Mouse (Mus musculus): ENCODE data around the gene Hoxa10. TPM values are rescaled to one million over a fixed set of nuclear protein-coding genes. Genes with fewer than 3 reads are reported as not detected.

Hoxa10 gene
- polyA plus RNA-seq (2015; fragmentation: Nextera tagmentation; extraction: Ambion mirVana) = 0.10 and 0.11 TPM in 2 replicates

GRCm38 (mm10) chr6:52240389-52241000 lies at the start of gene Hoxa10:
Gene Hoxa10 (minus strand): TSS chr6:52240854.

DNA sequence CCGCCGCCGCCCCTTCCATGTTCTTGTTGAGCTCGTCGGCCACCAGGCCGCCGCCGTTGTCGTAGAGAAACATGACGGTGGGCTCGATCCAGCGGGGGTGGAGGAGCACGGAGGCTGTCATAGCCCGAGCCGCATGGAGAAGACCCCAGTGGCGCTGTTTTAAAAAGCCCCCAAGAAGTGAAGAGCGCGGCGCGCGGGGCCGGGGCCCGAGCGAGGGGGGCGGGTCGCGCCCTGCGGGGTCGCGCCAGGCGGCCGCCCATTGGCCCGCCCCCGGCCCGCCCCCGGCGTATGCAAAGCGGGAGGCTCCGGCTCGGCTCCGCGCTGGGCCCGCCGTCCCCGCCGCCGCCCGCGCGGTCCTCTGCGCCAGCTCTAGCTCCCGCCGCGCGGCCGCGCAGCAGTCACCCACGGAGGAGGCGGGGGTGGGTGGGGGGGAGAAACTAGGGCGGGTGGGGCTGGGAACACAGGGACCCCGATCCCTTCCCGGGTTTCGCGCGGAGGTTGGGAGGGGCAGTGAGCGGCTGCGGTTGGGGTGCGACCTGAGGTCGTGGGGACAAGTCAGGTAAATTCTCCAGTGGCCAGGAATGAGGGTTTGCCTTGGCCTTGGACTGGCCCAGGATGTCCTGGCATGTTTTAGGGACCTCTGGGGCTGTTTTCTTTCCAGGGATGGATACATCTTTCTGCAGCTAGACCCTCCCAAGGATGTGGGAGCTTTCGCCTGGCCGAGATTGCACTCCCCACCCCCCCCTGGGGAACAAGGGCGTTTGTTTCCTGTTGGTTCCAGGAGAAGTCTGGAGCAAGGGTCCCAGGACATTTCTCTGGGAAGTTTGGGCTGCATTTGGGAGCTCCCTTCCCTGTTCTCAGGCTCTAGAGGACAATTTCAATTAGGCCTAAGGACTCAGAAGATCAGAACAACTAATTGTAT lies 20.3 kb upstream of the Hoxa10 start, which contains the start of gene Hoxa13:
Gene Hoxa13 (minus strand): TSS at position 227 of the 922 bp plus-strand sequence.

GRCm38 (mm10) chr6:52245757-52246142 lies 5.1 kb upstream of the Hoxa10 start, which contains the start of gene Hoxa11:
Gene Hoxa11 (minus strand): TSS chr6:52245810.

GRCm38 (mm10) chr6:52230516-52231165 lies 10.0 kb downstream of the Hoxa10 start, which contains the start of gene Hoxa9:
Gene Hoxa9 (minus strand): TSS chr6:52231089.

DNA sequence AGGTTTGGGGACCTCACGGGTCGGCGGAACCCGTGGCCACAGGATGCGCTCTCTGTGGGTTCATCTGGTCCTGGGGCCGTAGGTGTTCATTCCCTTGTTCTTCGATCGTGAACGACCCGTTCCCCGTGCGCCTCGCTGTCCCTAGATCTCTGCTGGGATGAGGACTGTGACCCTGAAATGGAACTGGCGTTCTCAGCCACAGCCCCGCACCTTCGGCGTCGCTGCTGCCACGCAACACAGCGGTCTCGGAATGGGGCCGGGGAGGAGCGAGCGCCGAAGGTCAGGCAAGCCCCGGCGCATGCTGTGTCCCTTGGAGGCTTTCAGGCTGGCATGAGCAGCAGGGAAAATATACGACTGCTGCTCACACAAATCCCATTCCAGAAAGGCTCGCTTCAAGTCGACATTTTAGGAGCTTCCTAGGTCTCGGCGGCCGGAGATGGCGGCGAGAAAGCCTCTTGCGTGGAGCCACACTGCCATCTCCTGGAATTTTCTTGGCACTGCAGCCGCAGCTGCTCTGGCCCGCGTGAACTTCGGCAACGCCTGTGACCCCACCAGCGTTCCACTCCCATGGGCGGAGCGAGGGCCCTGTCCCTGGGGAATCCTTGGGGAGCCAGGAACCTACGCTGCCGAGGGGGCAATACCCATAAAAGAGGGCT lies 19.2 kb downstream of the Hoxa10 start, which contains the start of gene Hoxa7:
Gene Hoxa7 (minus strand): TSS at position 518 of the 656 bp plus-strand sequence.

DNA sequence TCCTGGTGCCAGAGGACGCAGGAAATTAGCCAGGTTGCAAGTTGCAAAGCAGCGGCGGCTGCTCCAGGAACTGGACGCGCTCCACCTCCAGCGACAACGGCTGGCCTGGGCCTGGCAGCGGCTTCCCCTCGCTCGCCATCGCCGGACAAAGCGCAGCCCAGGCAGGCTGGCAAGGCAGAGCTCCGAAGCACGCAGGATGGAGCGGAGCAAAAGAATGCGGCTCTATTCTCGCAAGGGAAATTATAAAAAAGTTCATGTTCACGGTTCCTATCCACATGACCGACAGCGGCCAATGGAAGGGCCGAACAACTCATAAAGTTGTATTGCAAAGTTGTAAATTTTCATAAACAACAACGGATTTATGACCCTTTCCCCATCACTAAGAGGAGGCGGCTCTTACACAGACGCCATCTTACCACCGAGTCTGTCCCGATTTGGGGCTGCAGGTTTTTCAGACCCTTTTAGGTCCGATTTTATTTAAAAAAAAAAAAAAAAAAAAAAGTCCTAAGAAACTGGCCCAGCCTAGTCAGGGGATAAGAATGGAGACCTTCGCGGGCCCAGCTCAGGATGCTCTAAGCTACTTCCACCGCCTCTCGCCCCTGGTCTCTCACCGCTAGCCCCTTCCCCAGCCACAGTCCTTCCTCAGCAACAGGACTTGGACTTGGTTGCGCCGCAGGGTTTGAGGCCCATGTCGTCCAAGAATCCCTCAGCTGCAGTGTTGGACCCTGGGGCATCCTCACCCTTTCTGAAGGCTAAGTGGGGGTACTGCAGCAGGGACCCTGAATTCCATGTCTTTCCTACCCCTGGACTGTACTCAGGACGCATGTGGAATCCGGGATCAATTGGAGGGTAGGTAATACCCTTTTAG lies 27.3 kb downstream of the Hoxa10 start, which contains the start of the genes Hoxa3 and Gm28308:
Gene Hoxa3 (minus strand): TSS at position 218 of the 868 bp plus-strand sequence.
Gene Gm28308 (minus strand): TSS at position 221 of the 868 bp plus-strand sequence.

DNA sequence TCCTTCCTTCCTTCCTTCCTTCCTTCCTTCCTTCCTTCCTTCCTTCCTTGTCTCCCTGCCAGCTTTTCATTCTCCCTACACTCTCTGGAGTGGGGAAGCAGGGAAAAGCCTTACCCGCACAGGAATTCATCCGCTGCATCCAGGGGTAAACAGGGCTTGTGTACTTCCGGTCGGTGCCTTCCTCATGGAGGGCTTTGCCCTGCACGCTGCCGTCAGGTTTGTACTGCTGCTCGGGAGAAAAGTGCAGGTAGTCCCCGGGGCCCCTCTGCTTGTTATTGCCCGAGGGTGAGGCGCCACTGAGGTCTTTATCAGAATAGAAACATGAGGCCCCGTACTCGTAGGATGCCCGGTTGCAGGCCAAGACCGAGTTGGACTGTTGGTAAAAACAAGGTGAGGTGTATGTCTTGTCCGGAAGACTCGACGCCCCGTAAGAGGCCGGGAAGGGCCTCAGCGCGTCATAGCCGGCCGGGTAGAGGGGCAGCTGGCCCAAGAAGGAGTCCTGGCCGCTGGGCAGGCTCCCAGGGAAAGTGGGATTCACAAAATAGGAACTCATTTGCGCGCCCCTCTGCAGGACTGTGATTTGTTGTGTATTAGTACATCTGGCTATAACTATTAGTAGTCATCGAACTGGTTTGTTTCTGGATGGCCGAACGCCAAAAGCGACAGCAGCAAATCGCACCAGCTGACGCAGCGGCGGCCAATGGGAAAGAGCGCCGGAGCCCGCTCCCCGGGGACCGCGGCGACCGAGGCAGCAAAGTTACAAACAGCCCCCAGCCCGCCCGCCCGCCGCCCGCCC lies 32.4 kb downstream of the Hoxa10 start, which contains the start of gene Hoxa6:
Gene Hoxa6 (minus strand): TSS at position 651 of the 796 bp plus-strand sequence.

GRCm38 (mm10) chr6:52204050-52204752 lies 36.5 kb downstream of the Hoxa10 start, which contains the start of gene Hoxa5:
Gene Hoxa5 (minus strand): TSS chr6:52204587.

DNA sequence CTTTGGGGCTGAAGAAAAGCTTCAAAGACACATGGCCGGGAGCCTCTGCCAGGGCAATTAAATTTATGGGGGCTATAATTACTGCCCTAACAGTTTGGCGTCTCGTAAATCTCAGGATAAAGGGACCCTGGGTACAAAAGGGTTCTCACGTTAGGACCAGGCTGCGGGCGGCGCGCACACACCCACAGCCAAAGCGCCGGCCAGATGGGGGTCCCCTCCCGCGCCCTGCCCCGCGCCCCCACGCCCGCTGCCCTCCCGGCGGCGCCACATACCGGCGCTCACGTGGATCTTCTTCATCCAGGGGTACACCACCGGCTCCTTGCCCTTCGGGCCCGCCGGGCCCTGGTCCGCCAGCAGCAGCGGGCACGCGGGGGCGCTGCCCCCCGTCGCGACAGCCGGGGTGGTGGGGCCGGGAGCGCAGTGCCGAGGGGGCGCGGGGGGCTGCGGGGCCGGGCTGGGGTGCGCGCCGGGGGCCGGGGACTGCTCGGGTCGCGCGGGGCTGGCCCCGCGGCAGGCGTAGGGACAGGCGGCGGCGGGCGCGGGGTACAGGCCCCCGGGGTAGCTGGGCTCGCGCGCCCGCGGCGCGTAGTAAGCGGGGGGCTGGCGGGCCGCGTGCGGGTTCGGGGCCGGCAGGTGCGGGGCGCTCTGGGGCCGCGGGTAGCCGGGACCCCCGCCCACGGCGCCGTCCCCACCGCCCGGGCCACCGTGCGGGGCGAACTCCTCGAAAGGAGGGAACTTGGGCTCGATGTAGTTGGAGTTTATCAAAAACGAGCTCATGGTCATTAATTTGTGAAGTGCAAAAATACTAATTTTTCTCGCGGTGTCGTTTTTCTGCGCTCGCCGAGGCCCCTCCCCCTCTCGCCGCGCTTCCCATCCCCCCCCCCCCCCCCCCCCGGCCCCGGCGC lies 49.5 kb downstream of the Hoxa10 start, which contains the start of gene Hoxa4:
Gene Hoxa4 (minus strand): TSS at position 848 of the 905 bp plus-strand sequence.

MicroRNAs within 50 kb of the gene (microRNA counts, 519-probe panel; counts per million panel counts)
- 88.3 counts per million for microRNA mmu-miR-196b

Other genes starting within 250 kb of the Hoxa10 start
- 33.6 and 44.8 TPM in 2 replicates for gene Skap2, start 228.3 kb downstream of the Hoxa10 start, polyA plus RNA-seq (2015; fragmentation: Nextera tagmentation; extraction: Ambion mirVana)
- gene Hoxa1, start 82.5 kb downstream of the Hoxa10 start, polyA plus RNA-seq (2015; fragmentation: Nextera tagmentation; extraction: Ambion mirVana) = 0.17 and 0.32 TPM in 2 replicates
- 0.43 and 0.64 TPM in 2 replicates for gene Hoxa2, start 76.0 kb downstream of the Hoxa10 start, polyA plus RNA-seq (2015; fragmentation: Nextera tagmentation; extraction: Ambion mirVana)
- 0.11 and 0.13 TPM in 2 replicates for gene 5730596B20Rik, start 63.4 kb downstream of the Hoxa10 start, polyA plus RNA-seq (2015; fragmentation: Nextera tagmentation; extraction: Ambion mirVana)
- 0.23 and 0.25 TPM in 2 replicates for gene Hoxa4, start 49.1 kb downstream of the Hoxa10 start, polyA plus RNA-seq (2015; fragmentation: Nextera tagmentation; extraction: Ambion mirVana)
- gene Hoxa5, start 36.3 kb downstream of the Hoxa10 start, polyA plus RNA-seq (2015; fragmentation: Nextera tagmentation; extraction: Ambion mirVana) = 1.5 and 2.4 TPM in 2 replicates
- gene Hoxa6, start 32.1 kb downstream of the Hoxa10 start, polyA plus RNA-seq (2015; fragmentation: Nextera tagmentation; extraction: Ambion mirVana) = 0.19 TPM in 1 of 2 replicates, not detected in the other
- 0.49 and 0.56 TPM in 2 replicates for gene Hoxa3, start 27.5 kb downstream of the Hoxa10 start, polyA plus RNA-seq (2015; fragmentation: Nextera tagmentation; extraction: Ambion mirVana)
- not detected in 2 replicates for gene Gm28308, start 27.5 kb downstream of the Hoxa10 start, polyA plus RNA-seq (2015; fragmentation: Nextera tagmentation; extraction: Ambion mirVana)
- gene Hoxa7, start 19.0 kb downstream of the Hoxa10 start, polyA plus RNA-seq (2015; fragmentation: Nextera tagmentation; extraction: Ambion mirVana) = 1.4 and 2.5 TPM in 2 replicates
- 0.46 and 0.52 TPM in 2 replicates for gene Hoxa9, start 9.8 kb downstream of the Hoxa10 start, polyA plus RNA-seq (2015; fragmentation: Nextera tagmentation; extraction: Ambion mirVana)
- not detected in 2 replicates for gene Hoxa11, start 5.0 kb upstream of the Hoxa10 start, polyA plus RNA-seq (2015; fragmentation: Nextera tagmentation; extraction: Ambion mirVana)
- gene Hoxa13, start 20.0 kb upstream of the Hoxa10 start, polyA plus RNA-seq (2015; fragmentation: Nextera tagmentation; extraction: Ambion mirVana) = not detected in 2 replicates
- gene Evx1, start 72.6 kb upstream of the Hoxa10 start, polyA plus RNA-seq (2015; fragmentation: Nextera tagmentation; extraction: Ambion mirVana) = not detected in 2 replicates

Measured in spleen, postnatal 0 days (tissue).